Mouse (Mus musculus) monocyte, adult 2 months (primary cell): ENCODE data around the gene Cpne6.
A peak's percentile ranks its signal among the peaks of the same experiment; 100 is the strongest.

Experiments
- DNase-seq, 2 experiments: peaks; one replicate each; pipeline ENCODE4 v3.0.0; 2022; ENCODE audit warnings: low spot score in 2 of 2, low read depth in 1 of 2

Gene Cpne6

DNA sequence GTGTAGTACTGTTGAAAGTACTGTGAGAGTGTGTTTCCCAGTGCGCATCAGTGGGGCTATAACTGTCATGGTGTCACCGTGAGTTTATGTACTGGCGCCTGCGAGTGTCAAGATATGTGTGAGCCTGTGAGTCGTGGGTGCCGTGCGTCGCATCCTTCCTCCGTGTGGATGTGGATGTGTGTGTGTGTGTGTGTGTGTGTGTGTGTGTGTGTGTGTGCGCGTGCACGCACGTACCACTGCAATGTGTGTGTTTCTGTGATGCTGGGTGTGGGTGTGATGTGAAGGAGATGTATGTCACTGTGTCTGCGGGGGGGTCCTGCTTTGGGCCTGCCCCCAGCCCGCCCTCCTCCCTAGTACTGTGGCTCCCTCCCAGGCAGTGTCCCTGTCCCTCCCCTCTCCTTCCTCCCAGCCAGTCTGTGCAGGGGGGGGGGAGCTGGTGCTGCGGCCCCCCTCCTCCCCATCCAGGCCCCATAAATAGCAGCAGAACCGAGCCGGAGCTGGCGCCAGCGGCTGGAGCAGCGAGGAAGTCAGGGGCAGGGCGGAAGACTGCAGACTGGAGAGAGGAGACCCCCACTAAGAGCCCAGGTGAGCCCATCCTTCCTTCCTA, at the start of gene Cpne6:
Cpne6 (plus strand) TSS at position 321 of the 607 bp plus-strand sequence.
- no peak for DNase-seq

DNA sequence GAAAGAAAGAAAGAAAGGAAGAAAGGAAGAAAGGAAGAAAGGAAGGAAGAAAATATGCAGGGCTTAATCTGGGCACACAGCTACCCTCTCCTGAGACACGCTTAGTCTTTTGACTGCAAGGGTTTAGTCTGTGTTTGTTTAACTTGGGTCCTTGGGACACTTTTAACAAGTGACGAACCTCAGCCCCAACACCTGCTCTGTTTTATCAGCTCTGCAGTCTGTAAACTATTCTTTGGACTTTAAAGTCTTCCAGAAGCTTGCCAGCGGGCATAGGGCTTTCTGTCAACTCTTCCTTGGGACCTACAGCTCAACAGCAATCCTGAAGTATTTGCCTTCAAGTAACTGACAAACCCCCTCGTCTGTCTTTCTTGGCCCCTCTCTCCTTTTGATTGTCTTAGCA, 48.5 kb upstream of the Cpne6 start:
- no peak for DNase-seq

DNA sequence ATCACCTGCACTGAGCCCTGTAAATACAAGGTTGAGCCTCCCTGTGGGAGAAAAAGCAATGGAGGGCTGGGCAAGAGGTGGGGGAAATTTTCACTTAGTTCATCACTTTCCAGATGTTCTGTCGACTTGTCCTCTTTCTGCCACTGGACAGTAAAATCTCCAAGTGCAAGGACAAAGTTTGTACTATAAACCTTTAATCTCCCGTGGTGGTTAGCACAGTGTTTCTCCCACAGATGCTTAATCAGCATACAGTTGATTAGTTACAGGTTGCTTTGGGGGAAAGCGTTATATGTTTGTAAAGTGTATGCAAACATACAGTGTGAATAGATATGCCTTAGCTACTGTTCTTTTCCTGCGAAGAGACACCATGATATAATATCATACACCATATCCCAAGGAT, 43.8 kb upstream of the Cpne6 start:
- no peak for DNase-seq

DNA sequence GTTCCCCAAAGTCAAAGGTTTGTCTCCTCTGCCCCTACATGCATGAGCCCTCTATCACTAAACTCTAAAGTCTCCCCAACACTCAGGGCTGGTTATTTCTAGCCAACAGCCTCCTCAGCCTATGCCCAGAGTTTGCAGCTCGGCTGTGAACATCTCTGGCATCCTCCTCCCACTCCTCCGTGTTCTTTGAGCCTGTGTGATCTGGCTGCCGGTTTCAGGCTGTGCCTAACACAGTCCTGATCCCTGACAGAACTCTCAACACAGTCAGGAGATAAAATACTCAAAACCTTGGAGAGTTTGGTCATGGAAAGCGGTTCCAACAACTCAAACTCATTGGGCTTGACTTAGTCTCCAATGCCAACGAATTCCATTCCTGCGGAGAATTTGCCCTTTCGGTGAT, 43.1 kb upstream of the Cpne6 start:
- DNase-seq = no peak

DNA sequence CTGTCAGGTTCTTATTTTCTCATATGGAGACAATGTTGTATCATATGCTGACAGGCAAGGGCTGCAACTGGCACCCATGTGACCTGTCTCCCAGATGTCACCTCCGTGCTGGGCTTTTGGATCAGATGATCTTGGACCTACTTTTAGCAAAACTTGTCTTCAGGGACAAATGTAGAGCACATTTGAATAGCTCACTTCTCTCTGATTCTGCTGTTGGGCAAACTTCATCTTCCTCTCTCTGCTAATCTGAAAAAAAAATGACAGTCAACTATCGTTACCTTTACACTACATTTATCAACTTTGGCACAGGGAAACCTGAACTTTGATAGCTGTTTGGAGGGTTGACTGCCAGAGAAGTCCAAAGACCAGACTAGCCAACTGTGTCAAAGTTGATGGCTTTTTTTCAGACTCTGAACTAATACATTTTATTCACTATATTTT, 41.9 kb upstream of the Cpne6 start:
- no peak for DNase-seq

DNA sequence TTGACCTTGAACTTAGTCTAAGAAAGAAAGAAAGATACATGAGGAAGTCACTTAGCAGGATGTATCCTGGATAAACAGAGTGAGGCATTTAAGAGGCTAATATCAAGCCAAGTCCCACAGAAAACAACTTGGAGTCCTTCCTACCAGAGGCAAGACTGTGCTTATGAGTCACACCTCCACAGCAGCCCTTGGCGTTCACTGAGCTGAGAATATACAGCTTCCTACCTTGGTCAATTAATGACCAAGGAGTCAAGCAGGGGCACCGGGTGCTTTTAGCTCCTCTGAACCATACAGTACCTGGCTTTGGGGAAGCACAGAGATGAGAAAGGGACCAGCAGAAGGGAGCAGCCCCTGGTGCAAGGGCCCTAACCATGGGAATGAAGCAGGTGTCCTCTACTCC, 41.2 kb upstream of the Cpne6 start:
- no peak for DNase-seq

DNA sequence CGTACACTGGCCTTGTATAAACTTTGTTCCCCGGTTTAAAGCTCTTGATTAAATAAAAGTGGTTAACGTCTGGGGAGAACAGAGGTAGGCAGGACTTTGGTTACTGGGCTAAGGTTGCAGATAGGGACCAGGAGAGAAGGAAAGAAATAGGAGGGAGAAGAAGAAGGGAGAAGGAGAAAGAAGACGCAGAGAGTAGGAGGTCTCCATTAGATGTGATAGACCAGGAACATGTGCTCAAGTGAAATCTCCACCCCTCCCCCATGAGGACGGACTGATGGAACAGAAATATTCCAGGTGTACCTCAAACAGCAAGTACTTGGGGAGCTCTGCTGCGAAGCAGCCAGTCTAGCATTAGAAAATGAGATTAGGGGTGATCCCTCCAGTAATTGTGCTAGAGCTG, 40.4 kb upstream of the Cpne6 start:
- DNase-seq = no peak

DNA sequence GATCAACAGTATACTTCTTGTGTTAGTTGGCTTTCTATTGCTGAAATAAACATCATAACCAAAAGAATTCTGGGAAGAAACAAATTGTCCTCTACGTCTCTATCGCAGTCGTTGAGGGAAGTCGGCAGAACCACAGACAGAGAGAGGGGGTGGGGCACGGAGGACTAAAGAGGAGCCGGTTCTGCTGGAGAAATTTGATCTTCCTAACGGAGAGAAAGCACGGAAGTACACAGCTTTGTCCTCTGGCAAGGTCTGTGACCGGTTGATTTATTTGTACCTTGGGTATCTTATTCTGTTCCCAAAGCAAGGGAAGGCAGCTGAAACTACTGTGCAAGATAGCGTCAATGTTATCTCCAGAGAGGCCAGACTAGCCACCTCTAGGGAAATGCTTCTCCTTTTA, 39.4 kb upstream of the Cpne6 start:
- DNase-seq = no peak

DNA sequence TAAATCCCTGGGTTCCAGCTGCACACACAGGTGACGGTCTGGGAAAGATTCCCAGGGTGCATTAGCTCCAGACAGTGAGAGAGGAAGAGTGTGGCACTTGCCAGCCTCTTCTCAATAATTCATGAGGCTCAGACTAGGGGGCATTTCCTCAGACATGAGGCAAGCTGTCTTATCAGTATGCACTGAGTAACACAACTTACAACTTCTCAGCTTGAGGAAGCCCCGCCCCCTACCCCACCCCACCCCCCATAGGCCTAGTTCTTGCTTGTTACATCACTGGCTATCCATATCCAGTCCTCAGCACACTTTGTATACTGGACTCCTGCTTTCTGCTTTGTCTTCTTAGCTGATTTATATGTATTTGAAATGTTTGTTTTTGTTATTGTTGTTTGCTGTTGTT, 34.6 kb upstream of the Cpne6 start:
- no peak for DNase-seq

DNA sequence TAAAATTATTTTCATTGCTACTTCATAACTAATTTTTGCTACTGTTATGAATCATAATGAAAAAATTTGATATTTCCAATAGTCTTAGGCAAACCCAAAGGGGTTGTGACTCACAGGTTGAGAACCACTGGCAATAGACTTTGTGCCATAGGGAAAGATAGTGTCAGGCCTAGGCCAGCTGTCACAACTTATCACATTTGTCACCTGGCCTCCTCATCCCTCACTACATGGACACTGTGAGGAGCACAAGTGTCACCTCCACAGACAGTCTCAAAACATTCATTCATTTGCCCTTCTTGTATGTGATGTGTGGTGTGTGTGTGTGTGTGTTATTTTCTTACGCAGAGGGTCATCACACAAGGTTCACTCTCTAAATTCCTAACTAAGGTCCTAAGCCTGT, 32.8 kb upstream of the Cpne6 start:
- DNase-seq = no peak

DNA sequence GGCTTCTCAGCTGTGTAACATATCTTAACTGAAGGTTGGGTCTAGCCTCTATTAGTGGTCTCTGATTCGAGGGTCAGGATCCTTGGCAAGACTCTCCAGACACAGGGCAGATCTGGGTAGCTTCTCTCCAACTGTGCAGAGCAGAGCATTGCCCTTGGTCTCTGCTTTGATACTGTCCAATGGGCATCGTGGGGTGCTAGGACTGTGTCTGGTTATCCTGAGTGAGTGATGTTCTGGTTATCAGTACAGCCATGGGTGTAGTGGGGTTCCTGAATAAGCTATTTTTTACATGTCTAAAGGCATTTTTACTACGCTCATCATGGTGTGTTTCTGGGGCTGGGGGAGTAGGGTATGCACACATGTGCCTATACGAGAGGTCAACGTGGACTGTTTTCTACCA, 32.4 kb upstream of the Cpne6 start:
- no peak for DNase-seq

DNA sequence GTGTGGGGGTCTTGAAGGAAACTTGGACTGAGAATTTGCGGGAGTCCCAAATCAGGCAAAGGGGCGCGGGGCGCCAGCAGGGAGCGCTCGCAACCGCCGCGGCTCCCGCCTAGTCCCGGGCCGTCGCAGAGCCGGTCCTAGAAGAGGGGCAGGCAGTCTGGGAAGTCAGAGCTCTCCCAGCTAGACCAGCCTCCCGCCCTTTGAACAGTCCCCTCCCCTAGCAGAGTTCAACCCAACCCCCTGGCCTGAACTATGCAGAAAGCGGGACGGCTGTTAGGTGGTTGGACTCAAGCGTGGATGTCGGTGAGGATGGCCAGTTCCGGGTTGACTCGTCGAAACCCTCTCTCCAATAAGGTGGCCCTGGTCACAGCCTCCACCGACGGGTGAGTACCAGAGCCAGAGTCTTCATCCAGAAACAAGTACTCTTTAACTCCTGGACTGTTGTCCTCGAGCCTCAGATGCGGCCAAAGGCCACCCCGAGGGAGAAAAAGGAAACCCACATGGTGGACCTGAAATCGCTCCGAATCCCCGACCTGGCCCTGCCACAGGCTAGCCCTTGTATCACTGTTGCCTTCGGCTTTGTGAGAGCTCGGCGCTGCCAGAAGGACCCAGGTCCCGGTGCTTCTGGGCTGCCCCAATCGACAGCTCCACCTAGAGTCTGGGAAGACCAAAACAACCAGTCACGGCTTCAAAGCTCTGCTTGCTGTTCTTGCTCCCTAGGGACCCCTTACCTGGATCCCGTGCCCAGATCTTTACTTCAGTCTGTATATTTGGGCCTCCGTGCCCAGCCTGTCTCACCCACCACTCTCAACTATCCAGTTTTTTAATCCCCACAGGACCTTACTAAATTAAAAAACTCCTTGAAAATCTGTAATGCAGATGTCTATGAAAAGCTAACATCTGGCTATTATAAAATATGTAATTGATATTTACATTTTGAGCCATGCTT, 31.3 kb upstream of the Cpne6 start, which contains the start of gene Dhrs4:
Dhrs4 (plus strand) TSS at position 108 of the 949 bp plus-strand sequence.
- peak; percentile 38 to 59 for DNase-seq

DNA sequence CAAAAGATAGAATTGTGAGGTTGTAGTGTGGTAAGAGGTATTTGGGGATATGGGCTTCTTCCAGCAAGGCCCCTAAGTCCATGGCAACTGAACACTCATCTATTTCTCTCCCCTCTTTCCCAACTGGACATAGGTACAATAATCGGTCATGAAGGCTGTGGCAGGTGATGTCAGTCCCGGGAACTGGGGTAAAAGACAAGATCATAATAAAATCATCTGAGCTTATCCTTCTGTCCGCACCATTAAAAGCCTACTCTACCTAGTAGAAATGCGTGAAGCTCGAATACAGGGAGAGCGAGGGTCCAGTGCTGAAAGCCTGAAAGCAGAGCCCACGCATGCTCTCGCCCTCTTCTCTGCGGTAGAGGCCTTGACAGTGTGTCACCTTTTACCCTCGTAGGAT, 30.6 kb upstream of the Cpne6 start:
- no peak for DNase-seq

DNA sequence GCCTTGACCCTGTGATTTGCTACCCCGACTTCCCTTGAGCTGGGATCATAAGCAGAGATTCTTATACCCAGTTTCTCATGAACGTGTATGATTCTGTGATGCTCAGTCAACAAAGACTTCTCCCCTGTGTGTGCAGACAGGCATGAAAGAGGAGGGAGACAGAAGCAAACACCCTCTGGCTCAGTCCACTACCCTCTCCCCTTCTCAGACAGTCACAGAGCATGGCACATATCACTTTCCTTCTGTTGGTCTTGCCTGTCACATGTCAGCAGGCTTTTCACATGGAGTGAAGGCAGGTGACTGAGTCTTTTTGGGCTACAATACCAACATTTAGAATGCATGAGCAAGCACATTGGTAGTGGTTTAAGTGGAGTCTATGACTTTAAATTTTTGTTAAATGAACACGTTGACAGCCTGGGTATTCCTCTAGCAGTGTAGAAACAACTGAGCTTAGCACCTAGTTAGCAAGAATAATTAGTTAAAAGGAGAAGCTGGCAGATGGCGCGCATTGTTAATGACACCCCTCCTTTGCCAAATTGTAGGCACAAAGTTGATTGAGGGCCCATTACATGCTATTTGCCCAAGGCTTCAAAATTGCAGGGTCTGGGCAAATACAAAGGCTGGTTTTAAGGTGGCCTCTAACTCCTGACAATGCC, 25.7 kb upstream of the Cpne6 start:
- no peak for DNase-seq

DNA sequence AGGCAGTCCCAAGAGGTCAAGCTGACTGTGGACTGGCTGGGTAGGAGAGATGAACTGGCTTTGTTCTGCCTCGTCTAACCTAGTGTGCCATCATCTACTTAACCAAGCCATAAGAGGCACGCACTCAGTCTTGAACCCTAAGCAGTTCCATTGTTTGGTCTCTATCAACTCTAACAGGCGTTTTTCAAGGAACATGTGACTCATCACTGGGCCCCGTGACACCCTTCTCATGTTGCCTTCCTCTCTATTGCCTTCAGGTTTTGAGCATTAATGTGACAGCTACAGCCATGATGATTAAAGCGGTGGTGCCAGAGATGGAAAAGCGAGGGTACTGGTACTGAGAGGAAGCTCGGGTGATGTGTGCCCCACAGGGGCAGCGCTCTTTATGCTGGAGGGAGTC, 23.4 kb upstream of the Cpne6 start:
- no peak for DNase-seq

DNA sequence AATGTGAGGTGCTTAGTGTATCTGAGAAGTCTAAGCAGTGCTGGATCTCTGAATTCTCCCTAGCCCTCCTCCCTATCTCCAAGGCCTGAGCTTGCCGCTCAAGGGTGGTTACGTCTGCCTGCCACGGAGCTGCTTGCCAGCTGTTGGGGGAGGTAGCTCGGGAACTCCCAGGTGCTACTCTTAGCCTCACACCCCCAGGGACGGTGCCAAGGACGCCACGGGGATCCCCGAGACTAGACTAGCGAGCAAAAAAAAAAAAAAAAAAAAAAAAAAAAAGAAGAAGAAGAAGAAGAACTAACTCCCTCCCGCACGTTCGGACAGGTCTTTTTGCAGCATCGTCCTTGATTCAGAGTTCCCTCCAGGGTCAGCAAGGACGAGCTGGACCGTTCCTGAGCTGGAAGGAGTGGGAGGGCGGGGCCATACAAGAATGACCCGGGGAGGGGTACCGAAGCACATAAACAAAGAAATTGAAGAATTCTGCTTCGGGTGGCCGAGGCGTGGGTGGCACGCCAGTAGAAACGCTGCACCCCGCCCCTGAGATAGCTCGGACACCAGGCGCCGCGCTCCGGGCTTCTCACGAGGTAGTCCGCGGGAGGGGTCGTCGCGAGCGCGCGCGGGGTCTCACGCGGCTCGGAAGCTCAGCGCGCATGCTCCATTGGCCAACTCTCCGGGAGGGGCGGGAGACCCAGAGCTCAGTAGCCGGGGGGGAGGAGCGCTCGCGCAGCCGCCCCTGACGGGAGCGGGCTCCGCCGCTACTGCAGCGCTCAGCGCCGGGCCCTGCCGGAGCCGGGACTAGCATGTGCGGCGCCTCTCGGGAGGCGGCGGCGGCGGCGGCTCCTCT, 19.7 kb upstream of the Cpne6 start, which contains the start of gene Carmil3:
Carmil3 (plus strand) TSS at position 291 of the 841 bp plus-strand sequence.
- DNase-seq = no peak

DNA sequence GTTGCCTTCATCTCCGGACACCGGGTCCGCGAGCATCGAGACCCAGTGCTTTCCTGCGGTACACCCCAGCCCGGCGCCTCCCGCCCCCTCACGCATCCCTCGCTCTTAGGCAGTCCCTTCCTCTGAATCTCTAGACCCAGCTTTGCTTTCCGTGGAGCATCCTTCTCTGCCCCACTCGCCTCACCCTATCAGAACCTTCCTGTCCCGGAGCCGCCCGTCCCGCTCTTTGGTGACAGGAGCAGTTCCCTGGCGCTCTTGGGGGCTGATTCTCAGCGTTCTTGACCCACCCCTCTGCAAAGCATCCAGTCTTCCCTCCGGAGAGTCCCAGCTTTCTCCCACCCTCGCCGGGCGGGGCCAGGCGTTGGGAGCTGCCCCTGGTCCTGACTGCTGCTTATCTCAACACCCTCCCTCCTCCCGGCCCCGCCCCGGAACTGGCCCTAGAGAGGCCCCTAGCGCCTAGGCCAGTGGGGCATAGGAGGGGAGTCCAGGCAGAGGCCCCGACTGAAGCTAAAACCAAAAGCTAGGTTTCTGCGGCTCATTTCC, 18.9 kb upstream of the Cpne6 start:
- DNase-seq = no peak

DNA sequence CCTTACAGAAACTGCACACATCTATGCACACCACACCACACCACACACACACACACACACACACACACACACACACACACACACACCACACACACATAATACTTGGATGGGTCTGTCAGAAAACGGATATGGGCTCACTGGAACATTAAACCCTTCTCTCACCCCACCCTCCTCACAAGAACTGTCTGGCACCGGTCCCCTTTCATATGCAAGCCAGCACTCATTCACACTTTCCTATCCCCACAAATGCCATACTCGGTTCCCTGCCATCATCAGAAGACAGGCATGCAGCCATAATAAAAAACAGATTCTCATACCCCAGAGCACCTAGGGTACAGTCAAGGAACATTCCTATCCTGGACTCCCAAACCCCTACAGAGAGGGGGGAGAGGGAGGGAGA, 18.1 kb upstream of the Cpne6 start:
- DNase-seq = no peak

DNA sequence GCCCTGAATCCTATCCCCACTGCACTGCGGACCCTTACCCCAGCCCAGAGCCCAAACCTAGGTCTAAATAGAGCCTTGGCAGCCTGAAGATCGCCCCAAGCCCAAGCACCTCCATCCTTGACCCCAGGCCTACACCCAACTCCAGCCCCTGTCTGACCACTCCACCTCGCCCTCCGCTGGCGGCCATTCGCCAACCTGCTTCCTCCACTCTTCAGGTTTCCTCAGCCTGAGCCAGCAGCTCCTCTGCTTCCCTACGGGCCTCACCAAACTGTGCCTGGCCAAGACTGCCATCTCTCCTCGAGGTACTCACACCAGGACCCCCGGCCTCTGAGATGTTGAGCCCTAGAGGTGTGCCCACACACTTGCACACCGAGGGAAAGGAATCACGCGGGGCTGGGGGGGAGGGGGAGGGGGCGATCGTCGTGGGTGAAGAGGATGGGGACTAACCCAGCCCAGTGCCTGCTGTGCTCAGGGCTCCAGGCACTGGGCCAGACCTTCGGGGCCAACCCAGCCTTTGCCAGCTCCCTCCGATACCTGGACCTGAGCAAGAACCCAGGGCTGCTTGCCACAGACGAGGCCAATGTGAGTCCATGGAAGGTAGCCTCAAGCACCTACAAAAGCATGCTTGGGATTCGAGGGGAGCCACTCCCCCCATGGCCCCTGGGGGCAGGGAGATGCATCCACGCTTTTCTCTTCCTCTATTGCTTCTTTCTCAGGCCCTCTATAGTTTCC, 14.6 kb upstream of the Cpne6 start:
- no peak for DNase-seq
